ENCODE assay signal across 4 mouse cellular contexts in the genomic region with DNA sequence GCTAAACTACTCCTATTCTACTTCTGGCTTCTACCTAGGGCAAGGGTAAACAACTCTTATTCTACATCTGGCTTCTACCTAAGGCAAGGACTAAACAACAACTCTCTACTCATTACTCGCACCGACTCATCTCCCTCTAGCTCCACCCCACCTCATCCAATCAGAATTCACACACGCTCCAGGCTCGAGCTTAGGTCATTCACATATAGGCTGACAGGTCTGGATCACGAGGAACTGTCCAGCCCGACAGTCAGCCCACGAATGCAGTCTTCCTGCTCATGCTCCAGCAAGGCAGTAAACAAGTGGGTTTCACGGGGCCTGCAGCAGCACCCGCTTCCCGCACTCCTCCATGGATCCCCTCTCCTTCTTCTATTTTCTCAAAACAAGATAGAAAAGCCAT.
DNase-seq lines count a peak whose midpoint lies in the region.

No protein-coding gene starts in this region.

- DNase-seq in ES-CJ7 (ENCODE audit: low read depth, low spot score) (peak; percentile 42), R1 (ENCODE audit: low read depth, low spot score) (peak; percentile 80), WW6 (ENCODE audit: low read depth, low spot score) (peak; percentile 7), ZHBTc4 (ENCODE audit: low read depth, low spot score) (peak; percentile 62)

Comparison
In these comparisons a context has a peak if more than half of its experiments do, and no peak if none do; other contexts are left out.
1. Peak in every context shown above with its lines: DNase-seq.
2. DNase-seq: peak in every context shown above with its lines; median percentile 80 in R1; 62 in ZHBTc4; 42 in ES-CJ7; 7 in WW6.